Mouse (Mus musculus): ENCODE data around the gene Cldn4.
A peak's percentile ranks its signal among the peaks of the same experiment; 100 is the strongest.
"Not testable (repeated sequence)": the region's sequence is repeated elsewhere in the genome, so short reads cannot be mapped to it uniquely, and the experiment has no call there.

The Cldn4 gene

DNA sequence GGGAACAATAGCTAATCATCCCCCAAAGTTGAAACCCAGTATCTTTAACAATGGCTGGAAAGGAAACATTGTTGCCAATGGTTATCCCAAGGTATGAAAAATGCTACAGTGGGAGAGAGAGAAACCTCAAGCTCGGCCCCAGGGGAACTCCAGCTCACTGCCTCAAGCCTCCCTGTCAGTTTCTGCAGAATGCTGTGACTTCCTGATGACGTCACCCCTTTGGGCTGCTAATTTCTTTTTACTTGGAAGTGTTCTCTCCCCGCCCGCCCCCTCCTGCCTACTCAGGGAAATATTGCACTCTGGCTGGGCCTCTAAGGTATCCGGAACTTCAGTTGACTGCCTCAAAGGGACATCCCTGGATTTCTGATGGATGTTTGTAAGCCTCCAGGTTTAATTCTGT lies 16.8 kb upstream of the Cldn4 start:
- peak; percentile 38 for DNase-seq

DNA sequence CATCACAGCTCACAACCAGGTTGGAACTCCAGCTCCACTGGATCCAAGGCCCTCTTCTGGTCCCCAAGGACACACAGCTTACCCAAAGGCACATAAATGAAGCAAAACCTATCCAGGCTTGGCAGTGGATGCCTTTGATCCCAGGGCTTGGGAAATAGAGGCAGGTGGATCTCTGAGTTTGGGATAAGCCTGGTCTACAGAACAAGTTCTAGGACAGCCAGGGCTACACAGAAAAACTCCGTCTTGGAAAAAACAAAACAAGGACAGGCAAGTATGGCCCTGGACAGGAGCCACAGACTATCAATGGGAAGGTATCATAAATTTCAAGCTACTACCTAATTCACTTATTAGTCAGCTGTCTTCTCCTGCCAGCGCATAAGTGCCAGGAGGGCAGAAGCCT lies 14.8 kb upstream of the Cldn4 start:
- no peak for DNase-seq

DNA sequence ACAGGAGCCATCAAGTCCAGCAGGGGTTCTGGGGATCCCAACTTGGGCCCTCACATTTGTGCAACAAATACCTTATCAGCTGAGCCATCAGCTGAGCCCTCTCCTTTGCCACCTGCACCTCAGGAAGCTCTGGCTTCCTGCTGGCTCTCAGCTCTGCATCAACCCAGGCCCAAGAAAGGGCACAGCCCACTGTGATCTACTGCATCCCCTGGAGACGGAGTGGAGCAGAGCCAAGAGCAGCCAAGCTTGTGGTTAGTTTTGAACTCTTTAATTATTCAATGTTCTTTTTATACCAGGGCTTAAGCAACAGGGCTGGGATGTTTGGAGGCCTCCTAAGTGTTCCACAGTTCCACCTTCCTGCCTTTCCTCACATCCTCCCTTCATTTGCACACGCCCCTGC lies 13.7 kb upstream of the Cldn4 start:
- DNase-seq, result no peak

DNA sequence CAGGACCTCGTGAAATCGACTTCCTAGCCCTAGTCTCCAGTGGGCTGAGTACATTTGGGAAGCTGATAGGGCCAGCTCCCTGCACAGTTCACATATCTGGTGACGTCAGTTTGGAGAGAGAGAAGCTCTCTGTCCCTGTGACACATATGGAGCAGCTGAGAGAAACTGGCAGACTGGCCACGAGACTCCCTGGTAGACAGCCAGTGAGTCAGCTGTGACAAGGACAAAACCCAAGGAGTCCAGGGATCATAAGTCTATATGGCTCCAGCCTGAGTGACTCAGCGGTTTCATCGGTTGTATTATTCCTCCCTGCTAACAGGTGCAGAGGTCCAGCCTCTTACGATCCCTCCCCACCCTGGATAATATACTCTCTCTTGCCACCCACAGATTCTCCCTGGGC lies 12.4 kb upstream of the Cldn4 start:
- no peak for DNase-seq

DNA sequence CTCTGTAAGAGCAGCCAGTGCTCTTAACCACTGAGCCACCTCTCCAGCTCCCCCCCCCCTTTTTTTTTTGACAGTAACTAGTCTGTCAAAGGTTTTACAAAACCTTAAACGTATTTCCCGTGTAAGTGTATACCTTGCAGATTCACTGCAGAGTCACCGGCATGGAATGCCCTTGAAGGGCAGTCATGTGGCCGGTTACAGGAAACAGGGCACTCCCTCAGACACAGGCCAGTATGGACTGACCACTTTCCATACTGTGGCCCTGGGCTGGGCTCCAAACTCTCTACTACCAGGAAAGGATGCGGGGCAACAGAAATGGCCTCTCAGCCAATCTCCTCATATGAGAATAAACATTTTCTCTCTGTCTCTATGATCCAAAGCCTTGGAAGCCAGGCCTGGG lies 8.8 kb upstream of the Cldn4 start:
- no peak for DNase-seq

DNA sequence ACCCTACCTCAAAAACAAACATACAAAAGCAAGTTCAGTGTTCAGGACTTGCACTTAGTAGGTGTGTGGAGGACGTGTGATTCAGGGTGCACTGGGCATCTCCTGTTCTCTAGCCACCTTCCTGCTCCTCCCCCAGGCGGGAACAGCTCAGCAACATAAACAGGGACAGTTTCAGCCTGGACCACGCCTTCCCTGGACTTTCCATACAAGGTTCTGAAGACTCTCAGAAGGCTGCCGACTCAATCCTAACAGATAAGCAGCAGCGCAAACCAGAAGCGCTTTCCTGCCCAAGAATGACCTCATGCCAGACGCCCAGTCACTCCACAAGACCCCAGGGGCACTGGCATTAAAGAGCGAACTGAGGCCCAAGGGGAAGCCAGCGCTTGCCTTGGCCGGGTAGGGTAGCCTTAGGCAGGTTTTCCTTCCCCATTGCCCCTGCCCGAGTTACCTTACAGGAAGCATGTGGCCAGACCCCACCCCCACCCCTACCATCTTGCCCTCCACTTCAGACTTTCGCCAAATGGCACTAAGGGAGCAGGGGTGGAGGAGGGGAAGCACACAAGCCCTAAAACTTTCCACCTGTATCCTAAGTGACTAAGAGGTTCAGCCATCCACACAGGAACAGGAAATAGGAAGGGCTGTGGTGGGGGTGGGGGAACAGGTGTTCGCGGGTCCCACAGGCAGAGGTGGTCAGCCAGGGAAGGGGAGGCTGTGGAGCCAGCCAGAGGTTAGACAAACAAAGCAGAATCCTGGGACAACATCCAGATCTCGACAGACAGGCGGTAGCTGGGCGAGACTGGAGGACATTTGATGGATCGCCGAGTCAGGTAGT lies 4.5 kb upstream of the Cldn4 start:
- no peak for DNase-seq

DNA sequence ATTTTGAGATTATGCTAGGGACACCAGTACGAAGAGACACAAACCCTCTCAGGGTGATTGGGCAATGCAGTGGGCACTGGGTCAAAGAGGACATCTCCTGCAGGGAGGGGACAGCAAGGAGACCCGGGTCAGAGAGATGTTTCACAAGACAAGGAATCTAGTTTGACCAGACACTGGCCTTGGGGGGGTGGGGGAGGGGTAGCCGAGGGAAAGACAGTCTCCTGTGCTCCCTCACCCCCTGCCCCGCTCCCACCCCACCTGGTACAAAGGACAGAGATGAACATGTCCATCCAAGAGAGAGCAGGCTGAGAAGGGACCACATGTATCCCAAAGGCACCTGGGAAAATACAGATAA lies 1.3 kb upstream of the Cldn4 start:
- no peak for DNase-seq

DNA sequence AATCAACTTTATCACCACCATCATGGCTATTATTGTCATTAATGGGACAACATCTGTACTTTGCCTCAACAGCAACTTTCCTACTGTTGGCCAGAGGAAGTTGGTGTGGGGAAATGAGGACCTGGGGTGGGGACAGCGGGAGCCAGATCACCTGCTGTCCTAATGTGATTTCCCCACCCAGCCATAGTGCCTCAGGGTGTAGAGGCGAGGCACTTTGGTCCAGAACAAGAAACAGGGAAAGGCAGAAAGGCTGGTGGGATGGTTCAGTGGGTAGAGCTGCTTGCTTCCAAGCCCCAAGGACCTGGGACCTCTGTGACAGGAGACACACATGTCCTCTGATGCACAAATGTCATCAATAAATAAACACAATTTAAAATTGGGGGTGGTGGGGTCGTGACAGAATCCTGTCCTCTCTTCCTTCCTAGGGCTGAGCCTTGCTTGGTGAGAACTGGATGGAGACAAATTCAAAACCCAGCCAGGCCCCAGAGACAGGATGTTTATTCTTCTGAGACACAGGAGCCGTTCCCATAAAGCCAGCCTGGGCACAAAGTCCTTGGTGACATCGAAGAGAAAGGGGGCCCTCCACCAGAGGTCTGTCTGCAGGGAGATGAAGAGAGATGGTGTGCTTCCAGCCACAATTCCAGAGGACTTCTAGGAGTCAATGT lies 818 bp upstream of the Cldn4 start:
- DNase-seq, result no peak

DNA sequence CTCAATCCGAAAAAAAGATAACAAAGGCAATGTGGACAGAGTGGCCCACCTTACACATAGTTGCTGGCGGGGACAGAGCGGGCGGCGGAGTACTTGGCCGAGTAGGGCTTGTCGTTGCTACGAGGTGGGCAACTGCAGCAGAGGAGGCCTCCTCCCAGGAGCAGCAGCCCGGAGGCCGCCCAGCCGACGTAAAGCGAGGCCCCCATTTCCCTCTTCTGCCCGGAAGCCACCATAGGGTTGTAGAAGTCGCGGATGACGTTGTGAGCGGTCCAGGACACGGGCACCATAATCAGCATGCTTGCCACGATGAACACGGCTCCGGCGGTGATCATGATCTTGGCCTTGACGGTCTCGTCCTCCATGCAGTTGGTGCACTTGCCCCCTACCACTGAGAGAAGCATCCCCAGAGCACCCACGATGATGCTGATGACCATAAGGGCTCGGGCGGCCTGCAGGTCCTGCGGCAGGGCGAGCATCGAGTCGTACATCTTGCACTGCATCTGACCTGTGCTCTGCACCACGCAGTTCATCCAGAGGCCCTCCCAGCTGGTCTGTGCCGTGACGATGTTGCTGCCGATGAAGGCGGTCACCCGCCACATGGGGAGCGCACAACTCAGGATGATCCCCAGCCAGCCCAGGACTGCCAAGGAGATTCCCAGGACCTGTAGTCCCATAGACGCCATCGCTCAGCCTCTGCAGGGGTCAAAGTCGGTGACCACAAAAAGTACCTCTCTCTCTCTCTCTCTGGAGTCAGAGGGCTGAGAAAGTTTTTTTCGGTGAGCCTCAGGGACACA lies 474 bp downstream of the Cldn4 start:
- DNase-seq, result no peak

DNA sequence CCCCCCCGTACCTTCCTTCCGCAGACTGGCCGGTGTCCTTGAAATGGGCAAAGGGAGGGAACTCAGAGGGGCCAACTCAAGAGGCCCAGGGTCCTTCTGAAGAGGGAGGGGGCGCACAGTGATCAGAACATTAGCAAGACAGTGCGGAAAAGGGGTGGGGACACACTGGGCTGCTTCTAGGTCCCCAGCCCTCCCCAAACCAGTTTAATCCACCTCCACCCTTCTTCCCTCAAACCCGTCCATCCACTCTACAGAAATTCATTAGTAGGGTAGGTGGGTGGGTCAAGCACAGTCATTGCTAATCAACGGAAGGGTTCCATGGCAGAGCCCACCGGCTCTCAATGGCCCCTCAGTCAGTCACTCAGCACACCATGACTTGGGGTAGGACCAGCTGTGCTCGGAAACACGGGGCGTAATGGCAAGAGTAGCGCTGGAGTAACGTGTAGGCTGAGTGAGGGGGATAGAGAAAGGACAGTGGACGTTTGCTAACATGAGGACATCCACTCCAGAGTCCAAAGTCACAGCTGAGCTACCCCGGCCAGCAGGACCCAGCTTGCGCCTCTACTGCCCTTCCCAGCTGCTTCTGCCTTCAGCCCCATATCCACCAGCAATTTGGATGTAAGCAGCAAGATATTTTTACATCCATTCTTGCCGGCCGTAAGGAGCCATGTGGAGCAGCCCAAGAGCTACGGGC lies 1.3 kb downstream of the Cldn4 start:
- DNase-seq, result no peak

DNA sequence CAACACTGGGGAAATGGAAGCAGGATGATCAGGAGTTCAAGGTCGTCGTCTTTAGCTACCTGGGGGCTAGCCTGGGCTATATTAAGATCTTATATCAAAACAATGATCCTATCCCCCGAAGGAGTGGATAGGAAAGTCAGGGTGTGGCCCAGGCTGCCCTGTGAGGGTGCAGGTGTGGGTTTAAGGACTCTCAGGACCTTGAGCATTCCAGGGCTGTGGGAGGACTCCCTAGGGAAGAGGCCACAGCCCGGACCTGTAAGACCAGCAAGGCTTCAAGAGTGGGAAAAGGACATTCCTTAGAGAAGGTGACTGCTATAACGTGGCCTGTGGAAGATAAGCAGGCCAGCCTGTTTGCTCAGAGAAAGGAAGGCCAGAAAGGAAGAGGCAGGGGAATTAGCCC lies 2.6 kb downstream of the Cldn4 start:
- no peak for DNase-seq

DNA sequence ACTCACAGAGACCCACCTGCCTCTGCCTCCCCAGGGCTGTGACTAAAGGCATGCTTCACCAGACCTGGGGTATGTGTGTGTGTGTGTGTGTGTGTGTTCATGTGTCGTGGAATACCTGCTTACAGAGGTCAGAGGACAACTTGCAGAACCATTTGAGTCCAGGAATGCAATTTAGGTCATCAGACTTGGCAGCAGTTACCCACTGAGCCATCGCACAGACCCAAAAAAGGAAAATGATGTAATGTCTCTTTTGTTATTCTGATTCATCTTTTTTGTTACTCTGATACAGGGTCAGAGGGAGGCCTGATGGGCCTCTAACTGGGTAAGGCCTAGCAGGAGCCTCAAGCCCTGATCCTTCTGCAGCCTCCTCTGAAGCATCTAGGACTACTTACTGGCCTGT lies 4.0 kb downstream of the Cldn4 start:
- peak; percentile 51 for DNase-seq

DNA sequence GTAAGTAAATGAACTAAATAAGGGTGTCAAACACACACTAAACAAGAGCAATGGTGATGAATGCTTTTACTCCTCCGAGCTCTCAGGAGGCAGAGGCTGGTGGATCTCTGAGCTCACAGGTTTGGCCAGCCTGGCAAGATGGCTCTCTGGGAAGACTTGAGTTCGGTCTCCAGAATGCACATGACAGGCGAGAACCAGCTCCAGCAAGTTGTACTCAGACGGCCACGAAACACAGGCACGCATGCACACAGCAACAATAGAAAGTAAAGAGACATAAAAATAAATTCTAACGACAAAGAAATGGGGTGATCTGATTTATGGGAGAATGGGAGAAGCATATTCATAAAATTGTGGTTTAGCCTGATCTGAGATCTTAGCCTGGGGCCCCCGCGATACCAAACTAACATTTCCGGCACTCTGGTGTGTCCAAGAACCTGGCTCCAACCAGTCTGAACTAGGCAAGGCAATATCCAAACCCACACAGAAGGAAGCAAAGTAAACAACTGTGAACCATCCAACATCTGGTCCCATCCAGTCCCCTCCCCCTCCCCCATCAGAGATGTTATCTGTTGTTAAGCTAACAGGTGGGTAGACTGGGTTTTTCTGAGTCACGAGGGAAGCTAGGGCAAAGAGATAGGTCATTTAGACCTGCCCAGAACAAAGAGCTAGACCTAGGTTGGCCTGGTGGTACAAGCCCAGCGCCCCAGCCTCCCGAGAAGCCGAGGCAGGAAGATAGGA lies 5.1 kb downstream of the Cldn4 start:
- peak; percentile 50 for DNase-seq

DNA sequence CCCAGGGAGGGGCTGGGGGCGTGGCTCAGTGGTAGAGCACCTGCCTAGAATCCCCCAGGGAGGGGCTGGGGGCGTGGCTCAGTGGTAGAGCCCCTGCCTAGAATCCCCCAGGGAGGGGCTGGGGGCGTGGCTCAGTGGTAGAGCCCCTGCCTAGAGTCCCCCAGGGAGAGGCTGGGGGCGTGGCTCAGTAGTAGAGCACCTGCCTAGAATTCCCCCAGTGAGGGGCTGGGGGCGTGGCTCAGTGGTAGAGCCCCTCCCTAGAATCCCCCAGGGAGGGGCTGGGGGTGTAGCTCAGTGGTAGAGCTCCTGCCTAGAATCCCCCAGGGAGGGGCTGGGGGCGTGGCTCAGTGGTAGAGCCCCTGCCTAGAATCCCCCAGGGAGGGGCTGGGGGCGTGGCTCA lies 7.2 kb downstream of the Cldn4 start:
- DNase-seq, result not testable (repeated sequence)

DNA sequence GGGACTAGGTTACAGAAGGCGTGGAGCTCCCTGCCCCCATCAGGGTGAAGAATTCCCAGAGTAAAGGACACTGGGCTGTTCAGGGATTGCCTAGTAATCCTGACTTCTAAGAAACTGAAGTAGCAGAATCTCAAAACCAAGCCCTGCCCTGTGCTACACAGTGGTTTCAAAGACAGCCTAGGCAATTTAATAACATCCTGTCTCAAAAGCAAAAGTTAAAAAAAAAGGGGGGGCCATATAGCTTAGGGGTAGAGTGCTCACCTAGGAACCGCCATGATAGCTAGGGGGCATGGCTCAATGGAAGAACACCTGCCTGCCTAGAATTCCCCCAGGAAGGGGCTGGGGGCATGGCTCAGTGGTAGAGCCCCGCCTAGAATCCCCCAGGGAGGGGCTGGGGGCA lies 7.7 kb downstream of the Cldn4 start:
- DNase-seq, result no peak

DNA sequence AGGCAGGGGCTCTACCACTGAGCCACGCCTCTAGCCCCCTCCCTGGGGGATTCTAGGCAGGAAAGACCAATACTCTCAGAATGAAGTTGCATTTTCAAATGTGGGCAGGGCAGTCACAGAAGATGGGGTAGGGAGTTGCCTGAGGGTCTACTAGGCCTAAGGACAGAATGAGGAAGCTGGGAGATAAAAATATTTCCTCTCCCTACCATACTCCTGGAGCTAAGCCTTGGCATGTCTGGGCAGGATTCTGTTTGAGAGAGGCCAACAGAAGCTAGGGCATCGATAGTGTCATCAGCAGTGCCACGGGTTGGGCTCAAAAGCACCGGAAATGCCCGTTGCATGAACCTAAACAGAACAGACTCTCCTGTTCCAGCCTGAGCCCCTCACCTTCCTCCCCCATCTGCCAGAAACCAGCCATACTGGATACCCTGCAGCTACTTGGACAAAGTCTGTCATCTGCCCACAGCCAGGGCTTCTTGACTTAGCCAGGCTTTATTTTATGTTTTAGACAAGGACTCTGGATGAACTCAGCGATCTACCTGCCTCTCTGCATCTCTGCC lies 10.0 kb downstream of the Cldn4 start:
- DNase-seq, result no peak

DNA sequence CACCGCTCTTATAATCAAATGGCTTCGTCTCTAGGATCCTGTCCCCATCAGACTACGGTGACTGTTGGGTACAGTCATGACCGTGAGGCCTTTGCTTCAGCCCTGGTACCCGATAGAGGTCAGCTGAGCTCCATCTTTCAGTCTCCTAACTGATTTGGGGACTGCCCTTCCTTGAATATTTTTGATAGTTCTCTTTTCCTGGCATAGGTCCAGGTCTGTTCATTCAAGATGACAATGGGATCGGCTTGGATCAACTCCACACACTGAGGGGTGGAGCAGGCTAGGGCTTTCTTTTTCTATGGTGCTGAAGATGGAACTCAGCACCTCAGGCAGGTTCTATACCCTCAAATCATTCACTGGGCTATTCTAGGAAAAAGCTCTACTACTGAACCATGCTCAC lies 10.7 kb downstream of the Cldn4 start:
- DNase-seq, result no peak

DNA sequence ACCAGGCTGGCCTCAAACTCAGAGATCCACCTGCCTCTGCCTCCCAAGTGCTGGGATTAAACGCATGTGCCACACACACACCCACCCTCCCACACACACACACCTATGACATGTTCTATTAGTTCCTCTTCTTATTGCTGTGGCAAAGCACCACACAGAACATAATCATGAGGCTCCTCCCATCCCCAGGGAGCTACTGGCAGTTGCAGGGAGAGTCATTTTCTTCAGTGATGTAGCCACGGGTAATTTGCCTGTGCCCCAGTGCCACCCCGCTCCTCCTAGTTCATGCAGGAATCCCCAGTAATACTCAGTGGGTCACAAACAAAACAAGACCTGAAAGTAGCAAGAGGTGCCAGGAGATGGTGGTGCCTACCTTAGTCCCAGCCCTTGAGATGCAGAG lies 12.1 kb downstream of the Cldn4 start:
- DNase-seq, result no peak

DNA sequence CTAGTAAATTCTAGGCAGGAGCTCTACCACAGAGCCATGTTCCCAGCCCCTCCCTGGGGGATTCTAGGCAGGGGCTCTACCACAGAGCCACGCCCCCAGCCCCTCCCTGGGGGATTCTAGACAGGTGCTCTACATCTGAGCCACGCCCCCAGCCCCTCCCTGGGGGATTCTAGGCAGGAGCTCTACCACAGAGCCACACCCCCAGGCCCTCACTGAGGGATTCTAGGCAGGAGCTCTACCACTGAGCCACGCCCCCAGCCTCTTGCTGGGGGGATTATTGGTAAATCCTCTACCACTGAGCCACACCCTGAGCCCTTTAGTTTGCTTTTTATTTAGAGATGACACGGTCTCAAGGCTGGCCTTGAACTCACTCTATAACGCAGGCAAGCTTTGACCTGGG lies 13.0 kb downstream of the Cldn4 start:
- not testable (repeated sequence) for DNase-seq

DNA sequence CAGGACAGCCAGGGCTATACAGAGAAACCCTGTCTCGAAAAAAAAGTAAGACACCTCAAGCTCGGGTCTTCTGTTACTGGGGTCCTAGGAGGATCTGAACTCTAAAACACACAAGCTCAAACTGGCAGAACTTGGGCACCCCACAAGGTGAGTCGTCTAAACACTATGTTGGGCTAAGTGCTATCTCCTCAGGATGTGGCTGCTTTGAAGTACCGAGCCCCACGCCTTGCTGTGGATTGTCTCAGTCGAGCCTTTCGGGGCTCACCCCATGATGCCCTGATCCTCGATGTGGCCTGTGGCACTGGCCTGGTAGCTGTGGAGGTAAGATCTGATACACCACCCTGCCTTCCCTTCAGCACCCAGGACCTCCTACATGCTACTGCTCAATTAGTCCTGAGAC lies 13.5 kb downstream of the Cldn4 start:
- DNase-seq, result no peak

DNA sequence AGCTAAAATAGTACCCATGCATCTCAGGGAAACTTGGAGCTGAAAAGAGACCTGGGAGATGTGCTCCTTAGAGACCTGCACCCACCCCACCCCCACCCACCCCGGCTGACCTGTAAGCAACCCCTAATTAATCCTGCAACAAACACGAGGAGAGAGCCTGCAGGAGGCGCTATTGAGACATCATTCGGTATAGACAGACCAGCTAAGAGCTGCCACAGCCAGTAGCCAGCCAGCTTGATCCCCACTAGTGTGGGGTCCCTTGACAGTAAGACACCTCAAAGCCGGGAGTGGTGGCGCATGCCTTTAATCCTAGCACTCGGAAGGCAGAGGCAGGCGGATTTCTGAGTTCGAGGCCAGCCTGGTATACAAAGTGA lies 13.8 kb downstream of the Cldn4 start:
- peak; percentile 73 for DNase-seq

DNA sequence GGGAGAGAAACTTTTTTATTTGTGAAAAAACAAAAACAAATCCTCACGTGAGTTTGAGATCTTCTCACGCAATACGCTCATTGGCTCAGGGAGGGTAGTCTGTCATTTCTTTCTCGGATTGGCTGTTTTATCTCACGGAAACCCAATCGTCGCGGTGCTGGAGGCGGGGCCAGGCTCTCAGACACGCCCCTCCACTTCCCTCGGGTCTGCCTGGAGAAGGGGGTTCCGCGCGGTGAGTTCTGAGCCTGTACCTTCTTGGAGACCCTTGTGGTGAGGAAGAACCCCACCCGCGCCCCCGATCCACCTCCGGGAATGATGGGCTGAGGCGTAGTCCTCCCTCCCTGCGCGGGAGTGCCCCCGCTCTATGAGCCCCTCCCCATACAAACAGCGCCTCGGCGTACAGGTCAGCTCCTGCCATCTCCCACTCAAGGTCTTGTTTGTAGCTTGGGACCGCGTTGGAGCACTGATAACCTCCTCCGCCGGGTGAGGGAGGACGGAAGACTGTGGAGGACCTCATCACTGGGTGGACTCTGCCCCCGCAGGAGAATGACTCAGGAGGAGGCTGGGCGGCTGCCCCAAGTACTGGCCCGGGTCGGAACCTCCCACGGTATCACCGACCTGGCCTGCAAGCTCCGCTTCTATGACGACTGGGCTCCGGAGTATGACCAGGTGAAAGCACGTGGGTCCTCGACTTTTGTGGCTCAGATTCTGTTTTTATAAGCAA lies 14.4 kb downstream of the Cldn4 start, which contains the start of gene Mettl27:
Gene Mettl27 (plus strand): TSS at position 190 of the 724 bp plus-strand sequence.
- peak; percentile 96 for DNase-seq

Measured in kidney, adult 9 months (tissue).